ENCODE assay signal across 8 mouse cellular contexts in genomic region chr5:149245965-149246470, GRCm38 (mm10). TPM values are rescaled to one million over a fixed set of nuclear protein-coding genes. Genes with fewer than 3 reads are reported as not detected.
DNase-seq lines count a peak whose midpoint lies in the region; ATAC-seq lines count a peak whose summit lies in the region.

No protein-coding gene starts in this region.

- H3K36me3 ChIP-seq in embryonic facial prominence, embryonic 13.5 days, result no peaks in the 10 kb centered on the region
- H3K36me3 ChIP-seq in limb, embryonic 11.5 days (ENCODE audit: control insufficient read depth, insufficient read depth, low read length), result no peaks in the 10 kb centered on the region
- H3K36me3 ChIP-seq in midbrain, embryonic 10.5 days, result no peaks in the 10 kb centered on the region
- H3K36me3 ChIP-seq in stomach, embryonic 15.5 days, result no peaks in the 10 kb centered on the region

- DNase-seq in ovary, postnatal 36 days (ENCODE audit: low spot score), result peak; percentile 43
- DNase-seq in ovary, postnatal 10 days (ENCODE audit: low spot score), result no peak
- peak; percentile 53 for DNase-seq in heart, postnatal 25 days (ENCODE audit: low spot score)
- peak; percentile 36 for DNase-seq in limb, embryonic 11.5 days (ENCODE audit: low spot score)
- peak; percentile 24 for DNase-seq in midbrain, embryonic 10.5 days (ENCODE audit: low spot score)
- no peak for DNase-seq in left cerebral cortex, adult 18-20 months (ENCODE audit: low spot score in 2 of 2)

- H3K27ac ChIP-seq in embryonic facial prominence, embryonic 13.5 days, result no peak overlapping the region
- no peak overlapping the region for H3K27ac ChIP-seq in limb, embryonic 11.5 days (replicated peaks; ENCODE audit: low read depth, low read length)
- peak overlapping the region; percentile 62 for H3K27ac ChIP-seq in midbrain, embryonic 10.5 days (replicated peaks)
- peak overlapping the region; percentile 51 for H3K27ac ChIP-seq in stomach, embryonic 15.5 days

- WGBS in embryonic facial prominence, embryonic 13.5 days, result 18% methylated on average over 16 of the region's 16 CpGs
- 10% methylated on average over 16 of the region's 16 CpGs for WGBS in limb, embryonic 11.5 days
- WGBS in midbrain, embryonic 10.5 days, result 30% methylated on average over 16 of the region's 16 CpGs
- WGBS in stomach, embryonic 15.5 days, result 8% methylated on average over 16 of the region's 16 CpGs

- peak; percentile 74; the same call in 1 of the 2 replicates for ATAC-seq in embryonic facial prominence, embryonic 13.5 days (ENCODE audit: insufficient number of reproducible peaks, insufficient read depth, low FRiP score, low TSS enrichment, low read depth)
- peak; percentile 72 for ATAC-seq in limb, embryonic 11.5 days (ENCODE audit: insufficient number of reproducible peaks, low FRiP score, low TSS enrichment, low read depth)
- ATAC-seq in stomach, embryonic 15.5 days (ENCODE audit: insufficient read depth, low FRiP score, low read depth), result peak; percentile 92

- peak overlapping the region; percentile 51 for H3K9ac ChIP-seq in embryonic facial prominence, embryonic 13.5 days
- H3K9ac ChIP-seq in limb, embryonic 11.5 days (ENCODE audit: low read length), result no peak overlapping the region; the same call in 1 of the 2 replicates
- H3K9ac ChIP-seq in stomach, embryonic 15.5 days, result no peak overlapping the region

- H3K4me1 ChIP-seq in embryonic facial prominence, embryonic 13.5 days, result peaks cover 14% of the 10 kb centered on the region
- H3K4me1 ChIP-seq in limb, embryonic 11.5 days (ENCODE audit: control insufficient read depth, insufficient read depth, low read length), result no peaks in the 10 kb centered on the region
- H3K4me1 ChIP-seq in midbrain, embryonic 10.5 days, result peaks cover 24% of the 10 kb centered on the region
- peaks cover 18% of the 10 kb centered on the region for H3K4me1 ChIP-seq in stomach, embryonic 15.5 days

- H3K4me3 ChIP-seq in embryonic facial prominence, embryonic 13.5 days, result peak overlapping the region; percentile 29
- H3K4me3 ChIP-seq in limb, embryonic 11.5 days (ENCODE audit: low read depth, low read length), result peak overlapping the region; percentile 19; the same call in 1 of the 2 replicates
- peak overlapping the region; percentile 34 for H3K4me3 ChIP-seq in midbrain, embryonic 10.5 days
- peak overlapping the region; percentile 28 for H3K4me3 ChIP-seq in stomach, embryonic 15.5 days (replicated peaks)

- H3K27me3 ChIP-seq in embryonic facial prominence, embryonic 13.5 days, result no peaks in the 10 kb centered on the region
- no peaks in the 10 kb centered on the region for H3K27me3 ChIP-seq in limb, embryonic 11.5 days (ENCODE audit: control insufficient read depth, insufficient read depth, low read length)
- 0 out of 2 replicates have a peak, but pooled peaks cover 8% of the 10 kb centered on the region for H3K27me3 ChIP-seq in midbrain, embryonic 10.5 days (ENCODE audit: low read depth, poor library complexity, severe bottlenecking)
- H3K27me3 ChIP-seq in stomach, embryonic 15.5 days (replicated peaks), result no peaks in the 10 kb centered on the region

- H3K4me2 ChIP-seq in embryonic facial prominence, embryonic 13.5 days, result peak overlapping the region; percentile 60
- peak overlapping the region; percentile 45 for H3K4me2 ChIP-seq in limb, embryonic 11.5 days (ENCODE audit: low read depth, severe bottlenecking)
- H3K4me2 ChIP-seq in stomach, embryonic 15.5 days, result peak overlapping the region; percentile 66

- intact Hi-C loops in heart, postnatal 25 days (cut with DNase I), result no loop called here

- H3K9me3 ChIP-seq in embryonic facial prominence, embryonic 13.5 days, result no peaks in the 10 kb centered on the region; the same call in 1 of the 2 replicates
- 0 out of 2 replicates have a peak, but pooled peaks cover 1% of the 10 kb centered on the region for H3K9me3 ChIP-seq in limb, embryonic 11.5 days (ENCODE audit: control insufficient read depth, low read length)
- H3K9me3 ChIP-seq in midbrain, embryonic 10.5 days (replicated peaks), result 0 out of 2 replicates have a peak, but pooled peaks cover 8% of the 10 kb centered on the region
- H3K9me3 ChIP-seq in stomach, embryonic 15.5 days, result no peaks in the 10 kb centered on the region

RNA-seq across cellular contexts. Expression of gene Alox5ap, which starts 18.5 kb away (rescaled TPM):
- 10.4 TPM in 2 replicates for polyA plus RNA-seq in embryonic facial prominence, embryonic 13.5 days (2015; fragmentation: Nextera tagmentation; extraction: Ambion mirVana)
- 10 to 100 TPM; 16.5 to 17.0 TPM for total RNA-seq in heart, postnatal 25 days (2021)
- polyA plus RNA-seq in limb, embryonic 11.5 days (2014; fragmentation: Nextera tagmentation; extraction: Ambion mirVana), result 10.6 and 11.3 TPM in 2 replicates
- polyA plus RNA-seq in midbrain, embryonic 10.5 days (2016; fragmentation: Nextera tagmentation; extraction: Ambion mirVana), result 4.8 and 6.2 TPM in 2 replicates
- polyA plus RNA-seq in stomach, embryonic 15.5 days (2015; fragmentation: Nextera tagmentation; extraction: Ambion mirVana), result 26.1 and 32.2 TPM in 2 replicates
- total RNA-seq in left cerebral cortex, adult 18-20 months (2021), result 1 to 10 TPM; 9.4 to 10.0 TPM

Comparison
In these comparisons a context has a peak if more than half of its experiments do, and no peak if none do; other contexts are left out.
1. DNase-seq: peak in ovary, postnatal 36 days (single experiment), heart, postnatal 25 days (single experiment), limb, embryonic 11.5 days (single experiment) and midbrain, embryonic 10.5 days (single experiment); none in ovary, postnatal 10 days (single experiment) and left cerebral cortex, adult 18-20 months (0 of 2).
2. H3K27ac ChIP-seq: peak in midbrain, embryonic 10.5 days (single experiment) and stomach, embryonic 15.5 days (single experiment); none in embryonic facial prominence, embryonic 13.5 days (single experiment) and limb, embryonic 11.5 days (single experiment).
3. Peak in every context shown above with its lines, with median percentiles within 50 percentile points of each other: ATAC-seq, H3K4me2 ChIP-seq and H3K4me3 ChIP-seq.